Mouse (Mus musculus) ES-E14 (cell line): ENCODE results near the gene Ddx20.

Experiments
- HCFC1 ChIP-seq: IDR thresholded peaks from 2 replicates; pipeline ENCODE4 v1.6.1; 2012; ENCODE audit warnings: low read length, inconsistent platforms, borderline replicate concordance; ENCODE audit not compliant: insufficient read depth
- ZC3H11A ChIP-seq: IDR thresholded peaks from 2 replicates; pipeline ENCODE4 v1.6.1; 2012; ENCODE audit warnings: low read depth, mild to moderate bottlenecking, inconsistent platforms, low read length, borderline replicate concordance
- ZNF384 ChIP-seq: IDR thresholded peaks from 2 replicates; pipeline ENCODE4 v1.6.1; 2012; ENCODE audit warnings: low read depth, low read length, inconsistent platforms

- TF ChIP-seq HCFC1 (no peak), ZC3H11A (no peak), ZNF384 (no peak)
Observed at GRCm38 (mm10) chr3:105670801-105671200, 16.6 kb downstream of the Ddx20 start.
